Mouse (Mus musculus): ENCODE measurements around the gene Gpa33. TPM values are rescaled to one million over a fixed set of nuclear protein-coding genes. Genes with fewer than 3 reads are reported as not detected.

Gene Gpa33
- not detected in 2 replicates for total RNA-seq (2023)

GRCm38 (mm10) chr1:166130224-166130860 is at the start of gene Gpa33:
Gpa33 (plus strand) TSS chr1:166130238.

GRCm38 (mm10) chr1:166127719-166128118 is 2.3 kb upstream of the Gpa33 start, which contains the start of gene Dusp27:
Dusp27 (minus strand) TSS chr1:166127922.

Other genes starting within 250 kb of the Gpa33 start
- 23.2 and 23.5 TPM in 2 replicates for gene Pou2f1, start 127.6 kb upstream of the Gpa33 start, total RNA-seq (2023)
- not detected in 2 replicates for gene Dusp27, start 2.3 kb upstream of the Gpa33 start, total RNA-seq (2023)
- not detected in 2 replicates for gene Mael, start 108.5 kb downstream of the Gpa33 start, total RNA-seq (2023)
- gene Ildr2, start 123.9 kb downstream of the Gpa33 start, total RNA-seq (2023) = 0.23 TPM in 1 of 2 replicates, not detected in the other
- 16.9 and 22.2 TPM in 2 replicates for gene Tada1, start 248.9 kb downstream of the Gpa33 start, total RNA-seq (2023)

Measured in neutrophil, adult 65 days (primary cell).